8 mouse cellular contexts compared by ENCODE assay signal in genomic region chr17:71474128-71474527, GRCm38 (mm10). TPM values are rescaled to one million over a fixed set of nuclear protein-coding genes. Genes with fewer than 3 reads are reported as not detected.
DNase-seq lines count a peak whose midpoint lies in the region; ATAC-seq and TF ChIP-seq lines count a peak whose summit lies in the region.

No protein-coding gene starts in this region.

- H3K4me3 ChIP-seq in kidney, embryonic 14.5 days (ENCODE audit: low read length) = peak overlapping the region; percentile 91
- H3K4me3 ChIP-seq in MEL (ENCODE audit: control insufficient read depth in 1 of 2, insufficient read depth in 1 of 2, low read depth in 2 of 2, low read length in 2 of 2) = peak overlapping the region; percentile 68 to 85
- H3K4me3 ChIP-seq in forebrain, embryonic 13.5 days = peak overlapping the region; percentile 86
- peak overlapping the region; percentile 95 for H3K4me3 ChIP-seq in liver, embryonic 16.5 days (ENCODE audit: low read depth, low read length)

- no peak for TF ChIP-seq EP300 in MEL (IDR thresholded peaks at IDR 0.05; ENCODE audit: low read depth in 1 of 2, low read length in 2 of 2)

- ATAC-seq in kidney, embryonic 14.5 days (ENCODE audit: low FRiP score, low TSS enrichment) = no peak
- ATAC-seq in forebrain, embryonic 13.5 days = no peak
- no peak for ATAC-seq in liver, embryonic 16.5 days (ENCODE audit: low read depth)
- no peak for ATAC-seq in erythroid progenitor cell, adult 5-6 weeks (replicated peaks; ENCODE audit: low FRiP score, poor library complexity, severe bottlenecking)

- TF ChIP-seq POLR2A in MEL (IDR thresholded peaks at IDR 0.05; ENCODE audit: control insufficient read depth in 1 of 2, insufficient read depth in 1 of 2, low read depth in 1 of 2, low read length in 2 of 2, poor library complexity in 1 of 2) = no peak

- peak overlapping the region; percentile 78 for H3K4me2 ChIP-seq in kidney, embryonic 14.5 days (replicated peaks; ENCODE audit: low read depth, low read length)
- peak overlapping the region; percentile 87 for H3K4me2 ChIP-seq in forebrain, embryonic 13.5 days
- H3K4me2 ChIP-seq in liver, embryonic 16.5 days (ENCODE audit: low read depth, low read length) = peak overlapping the region; percentile 91

- H3K9ac ChIP-seq in kidney, embryonic 14.5 days (ENCODE audit: low read depth, low read length) = peak overlapping the region; percentile 94
- peak overlapping the region; percentile 90 for H3K9ac ChIP-seq in MEL (ENCODE audit: control insufficient read depth, low read depth, low read length, poor library complexity, severe bottlenecking)
- peak overlapping the region; percentile 94 for H3K9ac ChIP-seq in forebrain, embryonic 13.5 days
- peak overlapping the region; percentile 96 for H3K9ac ChIP-seq in liver, embryonic 16.5 days (ENCODE audit: low read depth, low read length)

- no peaks in the 10 kb centered on the region for H3K9me3 ChIP-seq in kidney, embryonic 14.5 days (ENCODE audit: control insufficient read depth, low read length)
- no peaks in the 10 kb centered on the region for H3K9me3 ChIP-seq in MEL (replicated peaks; ENCODE audit: insufficient read depth, low read length)
- H3K9me3 ChIP-seq in forebrain, embryonic 13.5 days (replicated peaks) = no peaks in the 10 kb centered on the region
- H3K9me3 ChIP-seq in liver, embryonic 16.5 days (replicated peaks; ENCODE audit: control insufficient read depth, low read length) = no peaks in the 10 kb centered on the region

- TF ChIP-seq CTCF in MEL (IDR thresholded peaks at IDR 0.05 in 2 of 3, conservative IDR thresholded peaks at IDR 0.05 in 1 of 3; ENCODE audit: control insufficient read depth in 1 of 3, insufficient read depth in 1 of 3, low read depth in 2 of 3, low read length in 3 of 3, poor library complexity in 1 of 3, severe bottlenecking in 1 of 3) = no peak

- peaks cover 54% of the 10 kb centered on the region for H3K79me2 ChIP-seq in MEL (ENCODE audit: control insufficient read depth, insufficient read depth, low read length, poor library complexity)

- peak overlapping the region; percentile 99; the same call in 1 of the 2 replicates for H3K27ac ChIP-seq in kidney, embryonic 14.5 days (ENCODE audit: low read depth, low read length)
- H3K27ac ChIP-seq in MEL (ENCODE audit: control insufficient read depth, low read depth, low read length) = no peak overlapping the region
- H3K27ac ChIP-seq in forebrain, embryonic 13.5 days = 0 out of 2 replicates have a peak overlapping the region, but pooled peaks have one; percentile 98
- H3K27ac ChIP-seq in liver, embryonic 16.5 days (ENCODE audit: low read length) = no peak overlapping the region

- DNase-seq in kidney, adult 11 months = no peak
- DNase-seq in MEL (ENCODE audit: low read depth, low spot score) = peak; percentile 49
- DNase-seq in frontal cortex, postnatal 25 days (ENCODE audit: low spot score in 2 of 2) = no peak
- DNase-seq in gastrocnemius, postnatal 36 days = no peak

- no peaks in the 10 kb centered on the region for H3K36me3 ChIP-seq in kidney, embryonic 14.5 days (ENCODE audit: control insufficient read depth, insufficient read depth, low read length)
- peaks cover 0 to 21% of the 10 kb centered on the region in 2 experiments; a peak in 2 of 4 replicates for H3K36me3 ChIP-seq in MEL (ENCODE audit: control insufficient read depth in 1 of 2, insufficient read depth in 2 of 2, low read length in 2 of 2)
- H3K36me3 ChIP-seq in forebrain, embryonic 13.5 days (ENCODE audit: poor library complexity, severe bottlenecking) = no peaks in the 10 kb centered on the region
- no peaks in the 10 kb centered on the region for H3K36me3 ChIP-seq in liver, embryonic 16.5 days (ENCODE audit: control insufficient read depth, insufficient read depth)

- peaks cover 5% of the 10 kb centered on the region; the same call in 1 of the 2 replicates for H3K4me1 ChIP-seq in kidney, embryonic 14.5 days (ENCODE audit: control insufficient read depth, insufficient read depth, low read length)
- H3K4me1 ChIP-seq in MEL (ENCODE audit: control insufficient read depth in 1 of 2, insufficient read depth in 2 of 2, low read length in 2 of 2) = peaks cover 9 to 17% of the 10 kb centered on the region in 2 experiments
- H3K4me1 ChIP-seq in forebrain, embryonic 13.5 days = peaks cover 21% of the 10 kb centered on the region
- peaks cover 9% of the 10 kb centered on the region; the same call in 1 of the 2 replicates for H3K4me1 ChIP-seq in liver, embryonic 16.5 days (ENCODE audit: control insufficient read depth, low read depth, low read length)

- no peak for TF ChIP-seq RAD21 in MEL (IDR thresholded peaks at IDR 0.05; ENCODE audit: low read depth, low read length)

- intact Hi-C loops in gastrocnemius, postnatal 36 days (cut with DNase I) = no loop called here

- H3K27me3 ChIP-seq in kidney, embryonic 14.5 days (ENCODE audit: control insufficient read depth, insufficient read depth, low read length) = no peaks in the 10 kb centered on the region
- no peaks in the 10 kb centered on the region for H3K27me3 ChIP-seq in MEL (ENCODE audit: control insufficient read depth in 1 of 2, insufficient read depth in 2 of 2, low read length in 2 of 2)
- no peaks in the 10 kb centered on the region for H3K27me3 ChIP-seq in forebrain, embryonic 13.5 days
- H3K27me3 ChIP-seq in liver, embryonic 16.5 days (ENCODE audit: control insufficient read depth, insufficient read depth, low read depth, low read length) = no peaks in the 10 kb centered on the region

- 19% methylated on average over 8 of the region's 8 CpGs for WGBS in kidney, embryonic 14.5 days
- 12% methylated on average over 8 of the region's 8 CpGs for WGBS in forebrain, embryonic 13.5 days
- WGBS in liver, embryonic 16.5 days (ENCODE audit: insufficient replicate concordance) = 8% methylated on average over 8 of the region's 8 CpGs

TF ChIP-seq in MEL, 35 proteins besides CTCF, POLR2A, EP300 and RAD21:
- TF ChIP-seq CHD2 (IDR thresholded peaks at IDR 0.05; ENCODE audit: low read length) (peak; percentile 48), SMC3 (IDR thresholded peaks at IDR 0.05; ENCODE audit: low read depth, low read length) (no peak), NELFE (IDR thresholded peaks at IDR 0.05; ENCODE audit: low read depth, low read length) (no peak), JUND (IDR thresholded peaks at IDR 0.05; ENCODE audit: low read depth, low read length) (no peak)

RNA-seq across cellular contexts. Expression of gene Smchd1, which starts 1.0 kb away (rescaled TPM):
- polyA plus RNA-seq in kidney, embryonic 14.5 days (2014; fragmentation: Nextera tagmentation; extraction: Ambion mirVana) = 116 and 118 TPM in 2 replicates
- total RNA-seq in MEL (2012; rRNA removed) = 45.7 and 50.9 TPM in 2 replicates
- polyA plus RNA-seq in MEL (2012; ENCODE audit: insufficient read depth in 1 of 2, insufficient read length in 2 of 2, low read depth in 1 of 2, low replicate concordance in 2 of 2, missing spikeins in 1 of 2) = 100 to 1,000 TPM in 1 of 2 experiments, 10 to 100 TPM in 1; 43.6 to 164 TPM
- 68.9 and 77.3 TPM in 2 replicates for polyA plus RNA-seq in forebrain, embryonic 13.5 days (2015; fragmentation: Nextera tagmentation; extraction: Ambion mirVana)
- polyA plus RNA-seq in liver, embryonic 16.5 days (2015; fragmentation: Nextera tagmentation; extraction: Ambion mirVana) = 24.6 and 25.5 TPM in 2 replicates
- total RNA-seq in gastrocnemius, postnatal 36 days (2021) = 1 to 10 TPM; 9.4 to 9.5 TPM
- total RNA-seq in erythroid progenitor cell, adult 5-6 weeks (2015; ENCODE audit: low replicate concordance) = 152 and 306 TPM in 2 replicates
- 174 and 214 TPM in 2 replicates for total RNA-seq in erythroid progenitor cell, adult 5-6 weeks (2017; ENCODE audit: low replicate concordance)

RNA-seq across cellular contexts. Expression of gene Gm4707, which starts 14.4 kb away (rescaled TPM):
- 3.8 and 4.8 TPM in 2 replicates for polyA plus RNA-seq in kidney, embryonic 14.5 days (2014; fragmentation: Nextera tagmentation; extraction: Ambion mirVana)
- total RNA-seq in MEL (2012; rRNA removed) = 1.0 and 1.1 TPM in 2 replicates
- under 1 TPM in 1 of 2 experiments, not detected in 1; 0.26 TPM for polyA plus RNA-seq in MEL (2012; ENCODE audit: insufficient read depth in 1 of 2, insufficient read length in 2 of 2, low read depth in 1 of 2, low replicate concordance in 2 of 2, missing spikeins in 1 of 2)
- polyA plus RNA-seq in forebrain, embryonic 13.5 days (2015; fragmentation: Nextera tagmentation; extraction: Ambion mirVana) = 2.8 and 4.0 TPM in 2 replicates
- 1.1 and 1.3 TPM in 2 replicates for polyA plus RNA-seq in liver, embryonic 16.5 days (2015; fragmentation: Nextera tagmentation; extraction: Ambion mirVana)
- 1 to 10 TPM in 1 of 2 experiments, under 1 TPM in 1; 0.52 to 1.6 TPM for total RNA-seq in gastrocnemius, postnatal 36 days (2021)
- total RNA-seq in erythroid progenitor cell, adult 5-6 weeks (2015; ENCODE audit: low replicate concordance) = 5.4 and 6.5 TPM in 2 replicates
- total RNA-seq in erythroid progenitor cell, adult 5-6 weeks (2017; ENCODE audit: low replicate concordance) = 11.9 and 15.3 TPM in 2 replicates

RNA-seq across cellular contexts. Expression of gene Ndc80, which starts 52.5 kb away (rescaled TPM):
- polyA plus RNA-seq in kidney, embryonic 14.5 days (2014; fragmentation: Nextera tagmentation; extraction: Ambion mirVana) = 56.6 and 57.1 TPM in 2 replicates
- total RNA-seq in MEL (2012; rRNA removed) = 26.0 and 28.0 TPM in 2 replicates
- 10 to 100 TPM in 1 of 2 experiments, not detected in 1; 28.3 TPM for polyA plus RNA-seq in MEL (2012; ENCODE audit: insufficient read depth in 1 of 2, insufficient read length in 2 of 2, low read depth in 1 of 2, low replicate concordance in 2 of 2, missing spikeins in 1 of 2)
- 44.7 and 45.9 TPM in 2 replicates for polyA plus RNA-seq in forebrain, embryonic 13.5 days (2015; fragmentation: Nextera tagmentation; extraction: Ambion mirVana)
- polyA plus RNA-seq in liver, embryonic 16.5 days (2015; fragmentation: Nextera tagmentation; extraction: Ambion mirVana) = 30.2 and 32.5 TPM in 2 replicates
- total RNA-seq in gastrocnemius, postnatal 36 days (2021) = under 1 TPM; 0.33 to 0.57 TPM
- 208 and 220 TPM in 2 replicates for total RNA-seq in erythroid progenitor cell, adult 5-6 weeks (2015; ENCODE audit: low replicate concordance)
- 322 and 338 TPM in 2 replicates for total RNA-seq in erythroid progenitor cell, adult 5-6 weeks (2017; ENCODE audit: low replicate concordance)

Comparison
In these comparisons a context has a peak if more than half of its experiments do, and no peak if none do; other contexts are left out.
1. H3K27ac ChIP-seq: peak in kidney, embryonic 14.5 days (single experiment) and forebrain, embryonic 13.5 days (single experiment); none in MEL (single experiment) and liver, embryonic 16.5 days (single experiment).
2. Peak in every context shown above with its lines, with median percentiles within 50 percentile points of each other: H3K4me2 ChIP-seq, H3K4me3 ChIP-seq and H3K9ac ChIP-seq.